Mouse (Mus musculus): ENCODE measurements at regions not wholly inside any gene's neighbourhood (a gene's known extent, or its start where the extent isn't known, plus 50 kb on each side); places are given as distances from the start of the nearest gene placed in this dataset.
A peak's percentile ranks its signal among the peaks of the same experiment; 100 is the strongest.

DNA sequence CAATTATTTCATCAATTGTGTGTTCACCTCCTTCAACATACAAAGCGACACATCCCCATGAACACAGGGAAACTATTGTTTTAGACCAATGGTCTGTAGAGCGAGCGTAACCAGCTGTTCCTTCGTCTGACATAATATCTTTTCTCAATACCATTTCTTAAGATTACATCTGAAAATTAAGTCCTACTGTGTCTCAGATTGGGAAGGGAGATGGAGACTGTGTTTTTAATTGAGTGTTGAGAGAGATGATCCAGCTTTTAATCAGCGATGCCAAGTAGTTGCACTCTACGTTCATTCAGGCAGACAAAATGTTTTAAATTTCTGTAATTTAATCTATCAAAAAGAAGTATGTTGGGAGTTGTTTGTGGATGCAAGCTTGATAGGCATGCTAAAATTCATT lies 445.3 kb downstream of the Hdgfl1 start:
- H3K4me2 ChIP-seq: no peak overlapping the region
- no peak overlapping the region for H3K4me3 ChIP-seq
- 84% methylated on average over 6 of the region's 6 CpGs for WGBS
- no peaks in the 10 kb centered on the region for H3K36me3 ChIP-seq
- no peak for ATAC-seq (ENCODE audit: low read depth)
- no peak overlapping the region for H3K9ac ChIP-seq
- H3K9me3 ChIP-seq: no peaks in the 10 kb centered on the region
- H3K27me3 ChIP-seq: no peaks in the 10 kb centered on the region
- no peak overlapping the region for H3K27ac ChIP-seq (replicated peaks)
- H3K4me1 ChIP-seq (replicated peaks): no peaks in the 10 kb centered on the region

DNA sequence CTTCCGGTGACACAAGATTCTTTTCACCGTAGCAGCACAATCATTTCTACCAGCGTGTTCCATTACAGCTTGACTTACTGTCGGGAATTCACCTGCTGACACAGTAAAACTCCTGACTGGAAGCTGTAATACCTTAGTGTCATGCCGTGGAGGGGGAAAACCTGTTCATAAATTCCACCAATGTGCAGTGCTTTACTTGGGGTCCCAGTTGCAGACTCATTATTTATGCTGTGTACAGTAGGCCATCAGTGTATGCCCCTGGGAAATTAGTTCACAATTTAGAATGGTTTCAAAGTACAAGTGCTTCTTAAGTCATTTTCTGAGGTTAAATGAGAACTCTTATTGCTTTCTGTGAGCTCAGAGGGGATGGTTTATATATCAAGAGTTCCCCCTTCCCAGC lies 451.4 kb downstream of the Hdgfl1 start:
- Histone ChIP-seq H3K9me3 (no peaks in the 10 kb centered on the region), H3K4me3 (no peak overlapping the region), H3K27ac (replicated peaks) (no peak overlapping the region), H3K4me2 (no peak overlapping the region), H3K9ac (no peak overlapping the region), H3K4me1 (replicated peaks) (no peaks in the 10 kb centered on the region; the same call in 1 of the 2 replicates), H3K27me3 (no peaks in the 10 kb centered on the region), H3K36me3 (no peaks in the 10 kb centered on the region)
- 70% methylated on average over 5 of the region's 5 CpGs for WGBS
- peak; percentile 53; the same call in 1 of the 2 replicates for ATAC-seq (ENCODE audit: low read depth)

DNA sequence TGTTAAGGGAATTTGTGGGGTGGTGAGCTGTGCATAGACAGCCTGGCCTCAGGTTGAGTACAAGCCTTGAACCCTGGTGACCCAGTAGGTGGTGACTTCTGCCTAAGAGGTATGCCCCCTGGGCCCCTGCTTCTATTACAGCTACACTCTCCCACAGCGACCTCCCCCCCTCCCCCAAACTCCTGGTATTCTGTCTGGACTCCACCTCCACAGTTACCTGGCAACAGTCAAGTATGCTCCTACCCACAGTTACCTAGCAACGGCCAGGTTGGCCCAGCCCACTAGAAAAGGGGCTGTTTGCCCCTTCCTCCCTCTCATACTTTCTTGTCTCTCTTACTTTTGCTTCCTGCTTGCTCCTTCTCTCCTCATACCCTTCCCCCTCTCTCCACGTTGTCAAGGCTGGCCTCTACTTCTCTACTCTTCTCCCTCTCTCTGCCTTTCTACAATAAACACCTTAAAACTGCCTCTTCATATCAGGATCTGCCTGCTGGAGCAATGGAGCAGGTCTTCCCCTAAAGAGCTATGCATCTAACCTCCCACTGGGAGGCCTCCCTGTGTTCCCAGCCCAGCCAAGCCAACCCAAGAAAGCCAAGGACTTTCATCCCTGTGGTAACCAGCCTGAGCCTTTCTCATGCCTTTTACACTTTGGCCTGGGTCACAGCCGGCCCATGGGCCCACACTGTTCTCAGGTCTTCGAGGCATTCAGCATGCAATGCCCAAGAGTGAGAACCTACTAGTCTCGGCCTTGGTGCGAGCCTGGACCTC lies 457.5 kb downstream of the Hdgfl1 start:
- no peak overlapping the region for H3K4me2 ChIP-seq
- WGBS: 59% methylated on average over 7 of the region's 7 CpGs
- H3K9ac ChIP-seq: no peak overlapping the region
- ATAC-seq (ENCODE audit: low read depth): no peak
- no peaks in the 10 kb centered on the region for H3K4me1 ChIP-seq (replicated peaks)
- H3K9me3 ChIP-seq: no peaks in the 10 kb centered on the region
- no peak overlapping the region for H3K4me3 ChIP-seq
- H3K27me3 ChIP-seq: no peaks in the 10 kb centered on the region
- H3K27ac ChIP-seq (replicated peaks): no peak overlapping the region
- H3K36me3 ChIP-seq: no peaks in the 10 kb centered on the region

DNA sequence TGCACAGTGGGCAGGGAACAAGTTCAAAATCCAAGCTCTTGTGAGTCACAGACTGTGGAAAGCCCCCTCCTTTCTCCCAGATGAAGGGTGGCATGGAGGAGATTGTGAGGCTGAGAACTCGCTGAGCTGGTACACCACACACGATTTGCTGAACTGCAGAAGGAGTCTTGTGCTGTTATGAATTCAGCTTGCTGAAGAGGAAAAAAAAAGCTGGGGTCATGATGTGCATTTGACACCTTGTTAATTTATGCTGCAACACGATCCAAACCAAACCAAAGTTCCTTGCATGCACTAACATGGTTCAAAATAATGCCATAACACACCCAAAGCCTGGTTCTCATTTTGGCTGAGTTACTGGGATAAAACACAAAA lies 485.9 kb downstream of the Hdgfl1 start:
- peaks cover 11% of the 10 kb centered on the region; the same call in 1 of the 2 replicates for H3K4me1 ChIP-seq (replicated peaks)
- WGBS: 61% methylated on average over 3 of the region's 3 CpGs
- no peaks in the 10 kb centered on the region for H3K9me3 ChIP-seq
- H3K27me3 ChIP-seq: no peaks in the 10 kb centered on the region
- ATAC-seq (ENCODE audit: low read depth): no peak
- no peak overlapping the region for H3K4me2 ChIP-seq
- no peaks in the 10 kb centered on the region for H3K36me3 ChIP-seq
- H3K9ac ChIP-seq: no peak overlapping the region
- no peak overlapping the region for H3K4me3 ChIP-seq
- peak overlapping the region; percentile 34; the same call in 1 of the 2 replicates for H3K27ac ChIP-seq (replicated peaks)

DNA sequence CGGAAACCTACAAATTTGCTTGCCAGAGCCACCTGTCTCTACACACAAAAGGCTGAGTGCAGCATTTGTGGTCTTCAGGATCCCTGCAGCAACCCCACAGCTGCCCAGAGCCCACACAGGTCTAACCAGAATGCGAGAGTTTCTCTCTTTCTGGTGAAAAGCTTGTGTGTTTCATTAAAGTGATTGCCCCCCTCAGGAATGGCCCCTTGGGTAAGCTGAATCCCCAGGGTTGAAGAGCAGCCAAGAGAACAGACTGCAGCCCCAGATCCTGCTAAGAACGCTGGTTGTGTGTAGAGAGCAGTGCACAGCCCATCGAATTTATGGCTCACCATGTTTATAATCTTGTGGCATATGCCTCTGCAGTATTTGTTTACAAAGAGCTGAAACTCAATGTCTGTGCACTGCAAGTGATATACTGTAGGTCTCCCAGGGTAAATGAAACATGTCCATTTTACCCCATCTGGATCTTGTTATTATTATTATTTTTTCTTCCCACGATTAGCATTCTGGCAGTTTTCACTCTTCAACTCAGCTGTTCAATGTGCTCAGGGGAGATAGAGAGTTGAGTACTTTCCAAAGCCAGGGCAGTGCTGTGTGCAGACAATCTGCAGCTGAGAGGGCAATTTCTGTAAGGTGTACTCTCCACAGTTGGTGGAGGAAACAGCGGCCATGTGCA lies 486.4 kb downstream of the Hdgfl1 start:
- H3K27ac ChIP-seq (replicated peaks): peak overlapping the region; percentile 46
- WGBS: 58% methylated on average over 6 of the region's 6 CpGs
- ATAC-seq (ENCODE audit: low read depth): peak; percentile 89

DNA sequence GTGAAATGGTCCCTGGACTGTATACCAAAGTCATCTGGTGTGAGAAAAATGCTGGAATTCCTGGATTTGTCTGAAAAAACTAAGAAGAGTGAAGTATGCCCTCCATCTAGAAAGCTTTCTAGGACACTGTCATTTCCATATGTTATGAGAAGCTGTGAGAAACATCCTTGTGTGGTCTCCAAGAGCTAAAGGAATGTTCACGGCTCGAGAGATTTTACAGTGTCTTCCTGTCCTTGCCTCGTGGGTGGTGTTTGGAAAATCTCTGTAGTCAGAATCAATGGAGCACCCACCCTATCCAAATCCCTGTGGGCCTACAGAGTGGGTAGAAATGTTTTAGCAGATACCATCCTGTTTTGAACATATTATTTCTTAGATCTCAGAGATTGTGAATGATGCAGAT lies 487.7 kb downstream of the Hdgfl1 start:
- 82% methylated on average over 3 of the region's 3 CpGs for WGBS
- ATAC-seq (ENCODE audit: low read depth): no peak

More for the DNA sequence above, 486.4 kb downstream of the Hdgfl1 start:
- Histone ChIP-seq H3K27me3 (no peaks in the 10 kb centered on the region), H3K9ac (no peak overlapping the region), H3K4me1 (replicated peaks) (peaks cover 11% of the 10 kb centered on the region; the same call in 1 of the 2 replicates), H3K4me3 (no peak overlapping the region), H3K9me3 (no peaks in the 10 kb centered on the region), H3K4me2 (no peak overlapping the region), H3K36me3 (no peaks in the 10 kb centered on the region)

DNA sequence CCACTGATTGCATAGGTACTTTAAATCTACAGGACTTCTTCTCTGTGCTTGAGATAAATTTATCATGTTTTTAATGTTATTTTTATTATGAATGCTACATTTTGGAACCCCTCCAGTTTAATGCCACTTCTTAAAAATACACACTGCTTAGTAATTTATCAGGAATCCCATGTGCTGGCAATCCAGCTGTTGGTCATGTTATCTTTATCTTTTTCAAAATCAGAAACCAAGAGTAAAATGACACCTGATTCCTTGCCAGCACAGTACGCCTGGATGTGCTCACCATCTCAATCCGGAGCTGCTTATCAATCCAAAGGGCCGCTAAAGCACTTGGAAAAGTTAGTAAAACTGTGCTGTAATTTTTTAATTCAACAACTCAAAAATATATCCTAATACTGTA lies 497.1 kb downstream of the Hdgfl1 start:
- H3K4me2 ChIP-seq: no peak overlapping the region
- WGBS: 91% methylated on average over 3 of the region's 3 CpGs
- H3K9me3 ChIP-seq: no peaks in the 10 kb centered on the region
- no peaks in the 10 kb centered on the region for H3K27me3 ChIP-seq
- no peaks in the 10 kb centered on the region for H3K36me3 ChIP-seq
- no peak overlapping the region for H3K9ac ChIP-seq
- no peak overlapping the region for H3K4me3 ChIP-seq
- H3K27ac ChIP-seq (replicated peaks): no peak overlapping the region
- no peak for ATAC-seq (ENCODE audit: low read depth)
- 0 out of 2 replicates have a peak, but pooled peaks cover 3% of the 10 kb centered on the region for H3K4me1 ChIP-seq (replicated peaks)

More for the DNA sequence above, 487.7 kb downstream of the Hdgfl1 start:
- Histone ChIP-seq H3K9me3 (no peaks in the 10 kb centered on the region), H3K27me3 (no peaks in the 10 kb centered on the region), H3K9ac (no peak overlapping the region), H3K36me3 (no peaks in the 10 kb centered on the region), H3K4me3 (no peak overlapping the region), H3K4me1 (replicated peaks) (peaks cover 11% of the 10 kb centered on the region; the same call in 1 of the 2 replicates), H3K4me2 (no peak overlapping the region), H3K27ac (replicated peaks) (no peak overlapping the region)

DNA sequence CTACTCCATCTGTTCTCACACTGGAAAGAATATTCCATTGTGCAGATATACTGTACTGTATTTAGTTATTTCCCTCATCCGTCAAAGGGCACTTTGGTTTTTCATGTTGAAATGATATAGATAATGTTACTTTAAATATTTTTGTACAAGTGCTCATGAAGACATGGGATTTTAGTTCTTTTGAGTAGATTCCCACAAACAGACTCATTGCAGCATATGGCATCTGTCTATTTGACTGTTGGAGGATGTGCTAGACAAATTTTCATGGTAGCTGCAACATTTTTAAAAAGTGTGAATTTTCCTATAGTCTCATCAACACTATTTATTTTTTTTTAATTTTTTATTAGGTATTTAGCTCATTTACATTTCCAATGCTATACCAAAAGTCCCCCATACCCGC lies 502.5 kb downstream of the Hdgfl1 start:
- Histone ChIP-seq H3K4me3 (no peak overlapping the region), H3K36me3 (no peaks in the 10 kb centered on the region), H3K4me1 (replicated peaks) (0 out of 2 replicates have a peak, but pooled peaks cover 3% of the 10 kb centered on the region), H3K27ac (replicated peaks) (no peak overlapping the region), H3K9ac (no peak overlapping the region), H3K9me3 (no peaks in the 10 kb centered on the region), H3K4me2 (no peak overlapping the region), H3K27me3 (no peaks in the 10 kb centered on the region)
- 92% methylated on average over 2 of the region's 2 CpGs for WGBS
- ATAC-seq (ENCODE audit: low read depth): no peak

DNA sequence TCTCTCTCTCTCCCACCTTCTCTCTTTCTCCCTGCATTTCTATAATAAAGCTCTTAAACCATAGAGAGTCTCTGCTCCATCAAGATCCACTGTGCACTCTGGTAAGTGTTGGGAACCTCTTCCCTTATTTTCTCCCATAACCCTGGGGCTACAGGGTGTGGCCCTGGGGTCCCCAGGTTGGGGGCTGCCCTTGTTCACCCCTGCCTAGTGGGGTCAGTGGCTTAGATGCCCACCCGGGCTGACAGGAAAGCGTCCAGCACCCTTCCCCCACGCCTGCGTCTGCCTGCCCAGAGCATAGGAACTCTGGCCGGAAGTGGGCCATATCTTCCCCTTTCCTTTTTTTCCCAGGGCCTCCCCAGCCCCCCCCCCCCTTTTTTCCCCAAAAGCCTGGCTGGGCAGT lies 534.0 kb downstream of the Hdgfl1 start:
- 43% methylated on average over 5 of the region's 5 CpGs for WGBS
- Histone ChIP-seq H3K27me3 (no peaks in the 10 kb centered on the region), H3K4me3 (no peak overlapping the region), H3K9ac (no peak overlapping the region), H3K4me2 (no peak overlapping the region), H3K4me1 (replicated peaks) (0 out of 2 replicates have a peak, but pooled peaks cover 4% of the 10 kb centered on the region), H3K9me3 (no peaks in the 10 kb centered on the region), H3K36me3 (no peaks in the 10 kb centered on the region), H3K27ac (replicated peaks) (no peak overlapping the region)
- ATAC-seq (ENCODE audit: low read depth): no peak

DNA sequence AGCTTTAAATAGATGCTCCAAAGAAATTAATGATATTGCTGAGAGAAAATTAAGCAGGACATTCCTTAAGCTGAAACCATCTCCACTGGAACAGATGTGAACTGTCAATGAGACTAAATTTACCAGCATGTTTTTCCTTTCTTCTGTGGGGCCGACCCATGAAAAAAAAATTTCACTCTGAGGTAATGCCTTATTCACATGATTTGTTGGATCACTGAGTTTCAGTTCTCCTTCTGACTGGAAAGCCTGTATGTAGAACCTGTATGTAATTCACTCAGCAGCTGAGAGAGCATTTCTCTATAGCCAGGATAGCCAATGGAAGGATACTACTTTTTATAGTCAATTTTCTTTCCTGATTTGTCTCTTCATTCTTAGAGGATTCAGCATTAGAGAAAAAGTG lies 535.3 kb downstream of the Hdgfl1 start:
- WGBS: 58% methylated on average over 1 of the region's 1 CpGs

DNA sequence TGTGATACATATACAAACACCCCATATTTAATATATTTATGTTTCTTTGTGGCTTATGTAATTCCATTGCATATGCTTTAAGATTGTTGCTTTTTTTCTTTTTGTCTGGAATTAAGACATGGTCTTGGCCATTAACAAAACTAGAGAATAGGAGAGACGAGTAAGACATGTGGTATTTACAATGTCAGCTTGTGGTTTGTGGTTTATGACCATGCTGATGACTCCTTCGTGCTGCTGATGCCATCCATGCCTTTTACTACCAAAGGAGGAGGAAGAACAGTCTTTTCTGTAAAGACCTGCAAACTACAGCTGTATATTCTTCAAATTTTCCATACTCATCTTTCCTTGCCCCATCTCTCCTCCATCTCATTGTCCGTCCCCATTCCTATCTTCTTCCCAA lies 552.7 kb downstream of the Hdgfl1 start:
- no peak overlapping the region for H3K4me3 ChIP-seq
- WGBS: 47% methylated on average over 3 of the region's 3 CpGs
- H3K36me3 ChIP-seq: no peaks in the 10 kb centered on the region
- no peaks in the 10 kb centered on the region for H3K4me1 ChIP-seq (replicated peaks)
- no peaks in the 10 kb centered on the region for H3K27me3 ChIP-seq
- no peak overlapping the region for H3K9ac ChIP-seq
- no peak for ATAC-seq (ENCODE audit: low read depth)
- H3K27ac ChIP-seq (replicated peaks): no peak overlapping the region
- no peaks in the 10 kb centered on the region for H3K9me3 ChIP-seq
- no peak overlapping the region for H3K4me2 ChIP-seq

More for the DNA sequence above, 535.3 kb downstream of the Hdgfl1 start:
- no peak overlapping the region for H3K27ac ChIP-seq (replicated peaks)
- no peak overlapping the region for H3K9ac ChIP-seq
- H3K36me3 ChIP-seq: no peaks in the 10 kb centered on the region
- no peak for ATAC-seq (ENCODE audit: low read depth)
- no peak overlapping the region for H3K4me3 ChIP-seq
- no peaks in the 10 kb centered on the region for H3K27me3 ChIP-seq
- no peak overlapping the region for H3K4me2 ChIP-seq
- H3K9me3 ChIP-seq: no peaks in the 10 kb centered on the region
- 0 out of 2 replicates have a peak, but pooled peaks cover 4% of the 10 kb centered on the region for H3K4me1 ChIP-seq (replicated peaks)

DNA sequence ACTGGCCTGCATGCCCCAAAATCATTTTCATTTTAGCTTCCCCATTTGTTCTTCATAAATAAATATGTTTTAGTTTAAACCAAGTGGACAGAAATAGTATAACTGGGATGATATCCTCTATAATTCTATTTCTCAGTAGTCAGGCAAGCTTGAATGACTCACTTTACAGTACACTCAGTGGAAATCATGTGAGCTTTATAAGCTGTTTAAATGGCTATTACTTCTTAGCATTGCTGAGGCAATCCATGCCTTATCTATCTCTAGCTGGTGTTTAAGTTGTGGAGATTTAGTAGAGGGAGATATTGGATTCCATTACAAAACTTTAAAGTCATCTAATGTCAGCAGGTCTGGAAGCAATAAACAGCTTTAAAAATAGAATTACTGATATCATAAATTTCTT lies 553.4 kb downstream of the Hdgfl1 start:
- no peak overlapping the region for H3K27ac ChIP-seq (replicated peaks)
- no peak overlapping the region for H3K9ac ChIP-seq
- no peaks in the 10 kb centered on the region for H3K36me3 ChIP-seq
- no peak overlapping the region for H3K4me2 ChIP-seq
- H3K4me3 ChIP-seq: no peak overlapping the region
- H3K9me3 ChIP-seq: no peaks in the 10 kb centered on the region
- no peak for ATAC-seq (ENCODE audit: low read depth)
- H3K4me1 ChIP-seq (replicated peaks): no peaks in the 10 kb centered on the region
- no peaks in the 10 kb centered on the region for H3K27me3 ChIP-seq

Data from neural tube, embryonic 13.5 days (tissue).